Mouse (Mus musculus): ENCODE results near the gene Matn3.

Gene Matn3

DNA sequence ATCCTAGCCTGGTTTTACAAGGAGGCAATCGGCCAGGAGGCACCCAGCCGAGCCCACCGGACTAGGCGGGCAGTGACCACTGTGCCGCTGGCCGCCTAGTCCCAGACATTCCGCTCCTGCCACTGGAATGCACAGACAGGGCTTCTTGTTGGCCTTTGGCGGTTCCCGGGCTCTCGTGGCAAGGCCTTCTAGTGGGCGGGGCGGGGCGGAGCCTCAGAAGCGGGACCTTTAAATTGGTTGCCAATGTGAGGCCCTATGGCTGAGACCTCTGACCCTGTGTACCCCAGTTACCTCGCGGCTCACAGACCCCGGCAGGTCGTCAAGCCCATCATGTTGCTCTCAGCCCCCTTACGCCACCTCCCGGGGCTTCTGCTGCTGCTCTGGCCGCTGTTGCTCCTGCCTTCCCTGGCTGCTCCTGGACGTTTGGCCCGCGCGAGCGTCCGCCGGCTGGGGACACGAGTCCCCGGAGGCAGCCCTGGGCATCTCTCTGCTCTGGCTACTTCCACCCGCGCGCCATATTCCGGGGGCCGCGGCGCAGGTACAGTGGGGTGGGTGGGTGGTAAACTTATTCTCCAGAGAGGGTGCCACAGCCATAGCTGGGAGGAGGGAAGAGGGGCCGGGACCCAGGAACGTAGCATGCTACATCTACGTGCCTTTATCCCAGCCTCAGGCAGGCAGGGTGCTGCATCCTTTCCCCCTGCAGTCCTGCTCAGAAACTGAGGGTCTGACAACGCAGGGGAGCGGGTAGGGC is at the start of gene Matn3:
Gene Matn3, plus strand, starts transcription at position 216 of the 751 bp plus-strand sequence.
- no peak for DNase-seq (ENCODE audit: low read depth, low spot score)

- no peak for DNase-seq (ENCODE audit: low read depth, low spot score)
These were observed 48.6 kb upstream of the Matn3 start for GRCm38 (mm10) chr12:8898879-8899785.

- no peak for DNase-seq (ENCODE audit: low read depth, low spot score)
These were observed 47.5 kb upstream of the Matn3 start for GRCm38 (mm10) chr12:8900107-8900698.

DNA sequence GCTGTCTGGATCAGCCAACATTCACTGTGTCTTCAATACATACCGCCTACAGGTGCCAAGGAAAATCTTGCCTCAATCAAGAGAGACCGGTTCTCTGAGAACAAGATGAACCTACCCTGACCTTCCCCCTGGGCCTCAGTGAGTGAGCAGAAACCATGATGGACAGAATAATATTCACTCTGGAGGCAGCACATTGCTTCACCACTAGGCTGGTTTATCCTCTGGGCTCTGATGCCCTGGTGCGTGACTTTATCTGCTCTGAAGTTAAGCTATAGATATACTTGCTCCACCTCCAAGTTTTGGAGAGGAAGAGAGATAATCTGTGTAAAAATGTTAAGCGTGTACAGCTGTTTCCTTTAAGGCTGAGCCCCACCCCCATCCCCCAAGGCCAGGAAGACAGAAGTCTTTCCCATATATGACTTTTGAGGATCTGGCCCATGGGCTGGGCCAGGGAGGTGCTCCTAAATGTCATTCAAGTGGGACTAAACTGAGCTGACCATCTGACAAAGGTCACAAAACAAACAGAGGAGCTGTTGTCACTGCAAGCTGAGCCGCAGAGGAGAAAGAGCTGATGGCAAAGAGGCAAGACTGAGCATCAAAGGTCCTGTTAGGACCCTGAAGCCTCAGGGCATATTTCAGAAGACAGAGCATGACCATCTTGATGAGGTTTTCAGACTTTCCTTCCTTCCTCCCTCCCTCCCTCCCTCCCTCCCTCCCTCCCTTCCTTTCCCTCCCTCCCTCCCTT is 46.6 kb upstream of the Matn3 start:
- no peak for DNase-seq (ENCODE audit: low read depth, low spot score)

GRCm38 (mm10) chr12:8901934-8902333 is 45.8 kb upstream of the Matn3 start:
- no peak for DNase-seq (ENCODE audit: low read depth, low spot score)

- no peak for DNase-seq (ENCODE audit: low read depth, low spot score)
These were observed 45.2 kb upstream of the Matn3 start for GRCm38 (mm10) chr12:8902479-8902878.

- no peak for DNase-seq (ENCODE audit: low read depth, low spot score)
These were observed 34.7 kb upstream of the Matn3 start for GRCm38 (mm10) chr12:8912860-8913685.

GRCm38 (mm10) chr12:8913701-8914340 is 33.9 kb upstream of the Matn3 start:
- no peak for DNase-seq (ENCODE audit: low read depth, low spot score)

DNA sequence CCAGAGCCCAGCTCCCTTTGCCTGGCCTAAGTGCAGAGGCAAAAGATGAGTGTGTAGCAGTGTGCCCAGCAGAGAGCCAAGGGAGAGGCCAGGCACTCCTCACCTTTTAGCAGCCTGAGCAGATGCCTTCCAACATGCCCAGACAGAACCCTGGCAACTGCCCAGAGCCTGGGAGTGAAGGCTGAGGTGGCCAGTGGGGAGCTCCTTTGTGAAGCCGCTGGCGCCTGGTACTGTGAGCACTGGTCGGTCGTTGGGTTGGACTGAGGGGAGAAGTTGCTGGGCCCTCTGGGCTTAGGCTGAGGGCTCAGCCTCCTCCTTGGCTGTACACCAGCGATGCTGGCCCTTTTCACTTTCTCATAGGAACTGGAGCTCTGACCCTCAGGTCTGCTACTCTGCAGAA is 31.4 kb upstream of the Matn3 start:
- DNase-seq (ENCODE audit: low read depth, low spot score): no peak

DNA sequence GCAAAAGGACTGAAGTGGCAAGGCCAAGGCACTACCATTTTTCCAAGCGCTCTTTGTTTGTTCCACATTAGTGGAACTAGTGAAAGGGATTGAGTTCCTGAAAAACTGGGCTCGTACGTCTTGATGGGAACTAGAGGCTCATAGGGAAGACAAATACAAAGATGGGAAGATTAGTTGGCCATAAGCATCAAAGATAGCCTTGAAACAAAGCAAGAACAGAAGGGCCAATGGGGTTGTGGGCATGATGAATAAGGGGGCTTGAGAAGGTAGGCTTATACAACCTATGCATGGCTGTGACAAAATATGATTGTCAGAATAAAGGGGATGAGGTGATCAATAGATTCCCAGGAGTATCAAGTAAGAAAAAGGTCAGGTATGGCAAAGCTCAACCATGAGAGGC is 28.5 kb upstream of the Matn3 start:
- no peak for DNase-seq (ENCODE audit: low read depth, low spot score)

DNA sequence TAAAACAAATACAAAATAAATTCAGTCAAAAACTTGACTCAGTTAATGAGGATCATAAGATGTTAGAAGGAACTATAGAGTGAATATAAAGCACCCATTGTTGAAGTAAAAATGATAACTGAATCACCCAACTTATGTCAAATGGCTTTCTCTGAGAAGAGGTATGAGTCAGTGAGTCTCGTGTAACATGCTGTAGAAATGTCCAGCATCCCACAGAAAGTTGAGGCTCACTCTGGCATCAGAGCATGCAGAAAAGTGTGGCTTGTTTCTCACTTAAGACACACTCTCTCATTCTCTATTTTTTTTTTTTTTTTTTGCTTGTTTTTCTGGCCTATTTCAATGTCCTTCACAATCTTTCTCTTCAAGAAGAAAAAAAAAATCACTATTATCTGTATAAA is 26.7 kb upstream of the Matn3 start:
- no peak for DNase-seq (ENCODE audit: low read depth, low spot score)

DNA sequence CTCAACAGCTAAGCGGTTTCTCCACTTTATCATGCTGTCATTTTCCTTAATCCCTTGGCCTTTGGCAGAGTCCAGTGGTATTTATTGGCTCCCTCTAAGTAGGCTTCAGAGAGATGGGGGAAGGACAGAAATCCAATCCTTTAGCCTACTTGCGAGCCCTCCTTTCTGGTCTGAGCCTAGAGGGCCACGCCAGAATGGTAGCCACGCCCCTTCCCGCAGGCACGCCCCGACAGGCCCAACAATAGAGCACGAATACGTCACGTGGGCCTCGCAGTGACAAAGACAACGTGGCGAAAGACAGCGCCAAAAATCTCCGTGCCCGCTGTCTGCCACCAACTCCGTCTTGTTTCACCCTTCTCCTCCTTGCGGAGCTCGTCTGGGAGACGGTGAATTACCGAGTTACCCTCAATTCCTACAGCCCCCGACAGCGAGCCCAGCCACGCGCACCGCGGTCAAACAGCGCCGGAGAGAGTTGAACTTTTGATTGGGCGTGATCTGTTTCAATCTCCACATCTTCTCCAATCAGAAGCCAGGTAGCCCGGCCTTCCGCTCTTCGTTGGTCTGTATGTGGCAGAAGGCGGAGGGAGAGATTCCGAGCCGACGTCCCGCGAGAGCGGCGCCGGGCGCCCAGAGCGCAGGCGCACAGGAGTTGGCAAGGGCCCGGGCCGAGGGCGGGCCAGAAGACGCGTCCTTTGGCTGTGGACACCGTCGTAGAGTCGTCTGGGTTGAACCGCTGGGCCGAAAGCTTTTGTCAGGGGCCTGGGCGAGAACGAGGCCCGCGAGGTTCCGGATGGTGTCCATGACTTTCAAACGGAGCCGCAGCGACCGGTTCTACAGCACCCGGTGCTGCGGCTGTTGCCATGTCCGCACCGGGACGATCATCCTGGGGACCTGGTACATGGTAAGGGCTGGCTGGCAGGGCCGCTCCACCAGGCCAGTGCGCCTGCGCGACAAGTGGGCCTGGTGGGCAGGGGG is 26.0 kb upstream of the Matn3 start, which contains the start of gene Laptm4a:
Gene Laptm4a, plus strand, starts transcription at position 271 of the 975 bp plus-strand sequence.
- peak; percentile 91 for DNase-seq (ENCODE audit: low read depth, low spot score)

DNA sequence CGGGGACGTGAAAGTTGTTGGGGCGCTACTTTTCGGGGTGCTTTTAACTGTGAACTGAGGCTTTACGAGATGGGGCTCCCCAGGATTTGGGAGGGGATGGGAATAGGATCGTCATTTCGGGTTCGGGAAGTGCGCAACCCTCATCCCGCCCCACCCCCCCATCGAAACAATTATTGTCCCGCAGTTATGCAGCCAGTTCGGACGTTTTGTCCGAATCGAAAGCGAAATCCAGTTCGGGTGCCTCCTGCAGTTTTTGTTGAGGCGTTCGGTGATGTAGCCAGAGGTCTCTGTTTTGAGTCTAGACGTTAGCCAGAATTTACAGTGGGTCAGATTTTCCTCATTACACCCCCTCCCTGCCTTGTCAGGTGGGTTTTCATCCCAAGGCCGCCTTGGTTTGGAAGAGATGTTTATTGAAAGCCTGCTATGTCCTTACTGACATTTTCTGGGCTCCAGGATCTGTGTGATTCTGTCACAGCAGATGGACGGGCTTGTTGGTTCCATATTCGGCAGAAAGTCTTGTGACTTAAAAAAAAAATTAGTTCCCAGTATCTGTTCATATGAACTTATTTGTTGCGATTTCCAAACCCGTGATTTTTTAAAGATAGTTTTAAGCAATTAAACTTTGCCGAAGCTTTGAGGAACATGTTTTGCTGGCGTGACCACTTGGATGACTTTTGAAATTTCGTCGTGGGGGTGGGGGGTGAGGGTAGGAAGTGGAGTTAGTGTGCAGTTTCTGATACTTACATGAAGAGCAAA is 25.2 kb upstream of the Matn3 start:
- DNase-seq (ENCODE audit: low read depth, low spot score): no peak

GRCm38 (mm10) chr12:8923125-8923410 is 24.7 kb upstream of the Matn3 start:
- DNase-seq (ENCODE audit: low read depth, low spot score): no peak

DNA sequence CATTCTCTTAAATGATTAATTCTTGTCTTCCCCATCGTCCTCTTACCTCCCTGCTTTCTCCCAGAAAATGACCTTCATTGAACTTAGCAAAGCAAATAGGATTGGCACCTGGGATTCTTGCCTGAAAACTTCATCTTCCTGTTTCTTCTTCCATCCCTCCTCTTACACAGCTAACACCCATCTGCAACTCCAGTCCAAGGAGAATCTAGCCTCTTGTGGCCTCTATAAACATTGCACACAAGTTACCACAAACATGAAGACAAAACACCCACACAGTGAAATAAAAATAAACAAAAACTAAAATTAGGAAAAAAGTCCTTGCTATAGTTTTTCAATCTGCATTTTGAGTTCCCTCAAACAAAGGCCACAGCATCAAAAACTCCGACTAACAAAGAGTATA is 24.1 kb upstream of the Matn3 start:
- no peak for DNase-seq (ENCODE audit: low read depth, low spot score)

GRCm38 (mm10) chr12:8927652-8928051 is 20.1 kb upstream of the Matn3 start:
- no peak for DNase-seq (ENCODE audit: low read depth, low spot score)

DNA sequence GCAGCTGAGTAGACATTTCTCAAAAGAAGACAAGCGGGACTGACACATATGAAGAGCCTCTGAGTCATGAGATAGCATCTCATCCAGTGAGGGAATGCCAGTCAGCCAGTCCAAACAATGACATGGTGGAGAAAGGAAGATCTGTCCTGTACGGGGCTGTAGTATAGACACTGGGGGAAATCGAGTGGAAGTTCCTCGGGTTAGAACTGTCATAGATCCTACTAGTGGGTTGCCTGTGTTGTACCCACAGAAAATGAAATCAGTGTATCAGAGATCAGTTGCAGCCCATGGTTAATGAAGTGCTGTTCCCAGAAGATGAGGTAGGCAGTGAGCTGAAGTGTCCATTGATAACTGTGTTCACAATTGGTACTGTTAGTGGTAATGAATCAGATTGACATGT is 19.0 kb upstream of the Matn3 start:
- DNase-seq (ENCODE audit: low read depth, low spot score): no peak

DNA sequence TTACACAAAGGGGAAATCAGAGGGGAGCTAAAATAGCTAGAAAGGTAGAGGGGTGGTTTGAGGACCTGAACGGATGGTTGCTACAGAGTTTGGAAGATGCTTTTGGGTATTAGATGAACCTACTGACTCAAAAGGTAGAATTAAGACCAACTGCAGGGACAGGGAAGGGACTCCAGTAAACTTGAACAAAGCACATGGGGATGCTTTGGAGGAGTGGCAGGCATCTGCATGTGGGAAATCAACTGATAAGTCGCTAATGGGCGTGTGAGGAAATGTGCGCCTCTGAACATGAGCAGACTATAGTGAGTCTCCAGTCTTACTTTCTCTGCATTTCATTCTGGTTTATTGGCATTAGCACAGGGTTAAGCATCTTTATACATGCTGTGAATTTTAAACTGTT is 16.6 kb upstream of the Matn3 start:
- DNase-seq (ENCODE audit: low read depth, low spot score): no peak

GRCm38 (mm10) chr12:8935349-8935748 is 12.4 kb upstream of the Matn3 start:
- DNase-seq (ENCODE audit: low read depth, low spot score): no peak
